Mouse (Mus musculus): Measurements from ENCODE around the gene Sfmbt1. TPM values are rescaled to one million over a fixed set of nuclear protein-coding genes. Genes with fewer than 3 reads are reported as not detected.

The Sfmbt1 gene
- polyA plus RNA-seq (2017; shearing (Covaris generic)): 10.8 TPM

GRCm38 (mm10) chr14:30714799-30715617 is at the start of gene Sfmbt1:
Sfmbt1 (plus strand) TSS chr14:30714849.

GRCm38 (mm10) chr14:30825476-30826131 is 111.0 kb downstream of the Sfmbt1 start, which contains the start of gene Tmem110:
Tmem110 (plus strand) TSS chr14:30825590.

Other genes starting within 250 kb of the Sfmbt1 start
- gene Dcp1a, start 235.3 kb upstream of the Sfmbt1 start, polyA plus RNA-seq (2017; shearing (Covaris generic)): 57.7 TPM
- gene Cacna1d, start 223.4 kb upstream of the Sfmbt1 start, polyA plus RNA-seq (2017; shearing (Covaris generic)): 1.1 TPM
- gene Tkt, start 166.5 kb upstream of the Sfmbt1 start, polyA plus RNA-seq (2017; shearing (Covaris generic)): 233 TPM
- gene Prkcd, start 88.6 kb upstream of the Sfmbt1 start, polyA plus RNA-seq (2017; shearing (Covaris generic)): 103 TPM
- 14.9 TPM for gene Rft1, start 60.5 kb upstream of the Sfmbt1 start, polyA plus RNA-seq (2017; shearing (Covaris generic))
- gene Tmem110, start 110.7 kb downstream of the Sfmbt1 start, polyA plus RNA-seq (2017; shearing (Covaris generic)): 20.1 TPM
- gene Mustn1, start 164.4 kb downstream of the Sfmbt1 start, polyA plus RNA-seq (2017; shearing (Covaris generic)): 1.2 TPM
- not detected for gene Itih4, start 171.6 kb downstream of the Sfmbt1 start, polyA plus RNA-seq (2017; shearing (Covaris generic))
- not detected for gene Itih3, start 208.9 kb downstream of the Sfmbt1 start, polyA plus RNA-seq (2017; shearing (Covaris generic))
- gene Itih1, start 228.4 kb downstream of the Sfmbt1 start, polyA plus RNA-seq (2017; shearing (Covaris generic)): not detected
- gene Nek4, start 236.5 kb downstream of the Sfmbt1 start, polyA plus RNA-seq (2017; shearing (Covaris generic)): 6.7 TPM

Measured in CD4-positive, CD25-positive, alpha-beta regulatory T cell (primary cell).